Mouse (Mus musculus) intestine, postnatal 0 days (tissue): ENCODE measurements around the gene Pdpr. TPM values are rescaled to one million over a fixed set of nuclear protein-coding genes. Genes with fewer than 3 reads are reported as not detected.
A peak's percentile ranks its signal among the peaks of the same experiment; 100 is the strongest.
"Not testable (repeated sequence)": the region's sequence is repeated elsewhere in the genome, so short reads cannot be mapped to it uniquely, and the experiment has no call there.

ENCODE experiments used
- ATAC-seq: fragments of 200-750 bp; cut with Nextera tagmentation; 2 replicates; pipeline ENCODE4 v1.8.0; 2017; ENCODE audit warnings: mild to moderate bottlenecking, moderate TSS enrichment, moderate library complexity
- H3K27ac ChIP-seq: fragments of 300-500 bp; sonication (generic); 2 replicates; pipeline ENCODE4 v1.5.1; 2014; ENCODE audit warnings: mild to moderate bottlenecking, low read depth, low read length, moderate library complexity
- H3K27me3 ChIP-seq: fragments of 300-500 bp; sonication (generic); replicated peaks from 2 replicates; pipeline ENCODE4 v1.6.1; 2014; ENCODE audit warnings: low read length, mixed read lengths; ENCODE audit not compliant: control insufficient read depth, insufficient read depth
- H3K36me3 ChIP-seq: fragments of 300-500 bp; sonication (generic); 2 replicates; pipeline ENCODE4 v1.6.1; 2014; ENCODE audit warnings: mild to moderate bottlenecking, moderate library complexity; ENCODE audit not compliant: control insufficient read depth, insufficient read depth
- H3K4me1 ChIP-seq: fragments of 300-500 bp; sonication (generic); replicated peaks from 2 replicates; pipeline ENCODE4 v1.6.1; 2014; ENCODE audit warnings: antibody characterized with exemption, low read length, mixed read lengths; ENCODE audit not compliant: control insufficient read depth, insufficient read depth
- H3K4me2 ChIP-seq: fragments of 300-500 bp; sonication (generic); replicated peaks from 2 replicates; pipeline ENCODE4 v1.6.1; 2014; ENCODE audit warnings: low read depth, mild to moderate bottlenecking, moderate library complexity
- H3K4me3 ChIP-seq: fragments of 300-500 bp; sonication (generic); 2 replicates; pipeline ENCODE4 v1.5.1; 2014; ENCODE audit warnings: low read depth, low read length
- H3K9ac ChIP-seq: fragments of 300-500 bp; sonication (generic); 2 replicates; pipeline ENCODE4 v1.6.1; 2014; ENCODE audit warnings: mild to moderate bottlenecking, low read depth, low read length
- H3K9me3 ChIP-seq: fragments of 300-500 bp; sonication (generic); 2 replicates; pipeline ENCODE4 v1.6.1; 2016; ENCODE audit warnings: mixed run types; ENCODE audit not compliant: control insufficient read depth
- CTCF ChIP-seq: sonication (generic); IDR thresholded peaks from 2 replicates; pipeline ENCODE4 v1.5.1; 2016; ENCODE audit warnings: low read depth, mild to moderate bottlenecking, control low read depth, antibody characterized with exemption, moderate library complexity
- WGBS: fragments of 180-500 bp; shearing (Covaris S2); extraction: QIAGEN DNeasy Blood & Tissue Kit; methylation state at CpG from one replicate; pipeline ENCODE4 v1.1.7; 2014; 5-methylcytosine and 5-hydroxymethylcytosine counted together
- polyA plus RNA-seq: library from polyadenylated mRNA; unstranded; fragments of >200 nt; fragmentation: Nextera tagmentation; extraction: Ambion mirVana; gene quantifications from 2 replicates; pipeline ENCODE4 v1.2.1, GENCODE M21; 2015

Gene Pdpr
- polyA plus RNA-seq, 1 experiment from 2014 or later: 4.3 TPM

DNA sequence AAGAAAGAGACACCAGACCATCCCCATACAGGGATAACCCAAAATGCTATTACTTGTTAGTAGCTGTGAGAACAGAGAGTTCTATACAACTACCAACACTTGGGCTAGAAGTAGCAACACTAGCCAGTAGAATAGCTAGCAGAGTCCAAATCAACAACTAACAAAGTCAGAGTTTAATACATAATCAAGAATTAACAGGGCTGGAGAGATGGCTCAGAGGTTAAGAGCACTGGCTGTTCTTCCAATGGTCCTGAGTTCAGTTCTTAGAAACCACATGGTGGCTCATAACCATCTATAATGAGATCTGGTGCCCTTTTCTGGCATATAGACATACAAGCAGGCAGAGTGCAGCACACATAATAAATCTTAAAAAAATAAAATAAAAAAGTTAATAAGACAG is 48.1 kb downstream of the Pdpr start:
- Histone ChIP-seq H3K4me1 (no peaks in the 10 kb centered on the region), H3K4me2 (no peak overlapping the region), H3K4me3 (no peak overlapping the region), H3K27me3 (no peaks in the 10 kb centered on the region), H3K9ac (no peak overlapping the region), H3K9me3 (no peaks in the 10 kb centered on the region), H3K27ac (no peak overlapping the region), H3K36me3 (0 out of 2 replicates have a peak, but pooled peaks cover 2% of the 10 kb centered on the region)
- TF ChIP-seq CTCF: no peak
- no peak for ATAC-seq

DNA sequence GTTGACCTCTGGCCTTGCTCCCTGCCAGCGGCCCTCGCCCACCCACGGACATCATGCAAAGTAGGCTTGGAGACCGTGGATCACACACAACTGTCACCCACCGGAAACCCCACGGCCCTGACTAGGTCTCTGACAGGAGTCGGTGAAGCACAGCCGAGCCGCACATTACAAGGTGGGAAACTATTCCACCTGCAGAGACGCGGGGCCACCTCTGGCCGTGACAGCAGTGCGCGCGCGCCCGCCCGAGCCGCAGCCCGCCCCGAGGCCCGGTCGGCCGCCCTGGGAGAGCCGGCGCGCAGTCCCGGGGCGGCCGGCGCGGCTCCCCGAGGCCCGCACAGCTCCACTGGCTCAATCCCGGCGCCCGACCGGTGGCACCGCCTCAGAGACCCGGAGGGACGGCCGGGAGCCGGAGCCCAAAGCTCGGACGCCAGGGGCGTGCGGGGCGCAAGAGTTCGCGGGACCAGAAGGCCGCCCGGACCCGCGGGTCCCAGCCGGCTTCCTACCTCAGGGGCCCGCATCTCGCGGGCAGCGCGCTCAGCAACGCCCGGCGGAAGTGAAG is 50.5 kb downstream of the Pdpr start:
- H3K4me2 ChIP-seq: peak overlapping the region; percentile 92
- ATAC-seq: peak; percentile 68

DNA sequence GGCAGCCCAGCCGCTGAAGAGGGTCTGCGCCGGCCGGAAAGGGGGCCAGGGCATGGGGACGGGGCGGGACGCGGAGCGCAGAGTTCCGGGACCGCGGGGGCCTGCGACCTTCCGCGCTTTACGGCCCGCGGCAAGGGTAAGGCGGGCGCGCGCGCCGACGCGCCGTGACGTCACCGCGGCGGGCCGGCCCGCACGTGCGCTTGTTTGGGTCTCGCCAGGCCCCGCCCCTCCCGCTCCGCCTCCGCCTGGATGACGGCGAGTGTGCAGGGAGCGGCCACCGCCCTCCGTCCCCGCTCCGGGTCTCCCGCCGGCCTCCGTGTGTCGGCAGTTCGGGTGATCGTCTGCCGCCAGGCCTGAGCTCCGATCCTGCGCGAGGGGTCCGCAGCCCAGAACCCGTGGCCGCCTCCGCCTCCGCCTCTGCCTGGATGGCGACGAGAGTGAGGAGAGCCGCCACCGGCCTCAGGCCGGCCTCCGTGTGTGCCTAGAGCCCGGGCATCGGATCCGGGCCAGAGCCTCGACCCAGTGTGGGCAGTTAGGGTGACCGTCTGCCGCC is 51.1 kb downstream of the Pdpr start:
- not testable (repeated sequence) for H3K27me3 ChIP-seq, H3K36me3 ChIP-seq, H3K4me1 ChIP-seq, H3K27ac ChIP-seq, H3K9me3 ChIP-seq
- peak overlapping the region; percentile 67 for H3K4me3 ChIP-seq
- H3K4me2 ChIP-seq: peak overlapping the region; percentile 92
- under 1% methylated on average over 59 of the region's 74 CpGs for WGBS
- H3K9ac ChIP-seq: peak overlapping the region; percentile 68
- ATAC-seq: peak; percentile 94

More for the DNA sequence above, 50.5 kb downstream of the Pdpr start:
- H3K4me1 ChIP-seq, H3K27me3 ChIP-seq, H3K9me3 ChIP-seq, H3K36me3 ChIP-seq: not testable (repeated sequence)
- Histone ChIP-seq H3K4me3 (peak overlapping the region; percentile 67), H3K27ac (peak overlapping the region; percentile 21; the same call in 1 of the 2 replicates), H3K9ac (peak overlapping the region; percentile 65)
- under 1% methylated on average over 50 of the region's 63 CpGs for WGBS

DNA sequence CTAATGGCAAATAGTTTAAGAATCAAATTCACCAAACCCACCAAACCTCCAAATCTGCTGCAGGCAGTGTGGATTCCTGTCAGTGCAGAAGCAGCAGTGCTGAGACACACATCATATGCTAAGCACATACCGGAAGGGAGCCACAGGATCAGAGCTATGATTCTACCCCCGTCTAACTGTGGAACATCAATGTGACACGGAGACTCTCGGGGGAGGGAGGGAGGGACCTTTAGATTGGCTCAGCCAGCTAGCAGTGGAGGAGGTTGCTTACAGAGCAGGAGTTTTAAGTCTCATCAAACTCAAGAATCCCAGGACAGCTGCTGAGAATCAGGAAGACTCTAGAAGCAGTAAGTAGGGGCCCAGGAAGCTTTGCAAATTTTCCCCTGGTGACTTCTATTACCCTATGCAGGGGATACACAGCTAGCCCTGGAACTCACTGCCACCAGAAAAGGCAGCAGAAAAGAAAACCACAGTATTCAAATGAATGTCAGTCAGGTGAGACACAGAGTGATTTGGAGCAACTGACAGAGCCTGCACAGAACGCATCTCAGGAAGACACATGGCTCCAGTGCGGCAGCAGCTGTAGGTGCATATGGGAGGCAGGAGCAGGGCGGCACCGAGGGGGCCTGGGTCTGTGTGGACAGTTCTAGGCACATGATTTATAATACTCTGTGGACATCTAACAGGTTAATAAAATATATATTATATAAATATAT is 61.4 kb downstream of the Pdpr start:
- H3K4me2 ChIP-seq: no peak overlapping the region
- no peak overlapping the region for H3K9ac ChIP-seq
- 91% methylated on average over 8 of the region's 8 CpGs for WGBS
- peaks cover 78% of the 10 kb centered on the region for H3K36me3 ChIP-seq
- no peaks in the 10 kb centered on the region for H3K9me3 ChIP-seq
- H3K27ac ChIP-seq: peak overlapping the region; percentile 15; the same call in 1 of the 2 replicates
- no peak overlapping the region for H3K4me3 ChIP-seq
- H3K4me1 ChIP-seq: no peaks in the 10 kb centered on the region
- no peaks in the 10 kb centered on the region for H3K27me3 ChIP-seq
- no peak for TF ChIP-seq CTCF
- no peak for ATAC-seq

DNA sequence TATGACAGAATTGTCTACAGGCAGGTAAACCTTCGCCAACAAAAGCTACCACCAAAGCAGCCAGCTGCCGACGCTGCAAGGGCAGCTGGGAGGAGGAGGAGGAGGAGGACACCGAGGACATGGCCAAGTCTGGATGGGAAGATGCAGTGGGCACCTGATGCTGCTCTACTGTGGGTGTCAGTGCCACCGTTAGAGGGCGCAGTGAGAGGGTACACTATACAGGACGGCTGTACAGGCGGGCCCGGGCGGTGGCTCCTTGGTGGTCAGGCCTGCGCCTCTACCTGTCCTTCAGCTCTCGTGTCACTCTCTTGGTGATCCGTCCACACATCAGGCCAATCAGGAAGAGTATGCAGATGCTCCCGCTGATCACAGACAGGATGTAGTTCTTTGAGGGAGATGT is 63.2 kb downstream of the Pdpr start:
- 47% methylated on average over 14 of the region's 14 CpGs for WGBS
- Histone ChIP-seq H3K27me3 (no peaks in the 10 kb centered on the region), H3K9ac (no peak overlapping the region), H3K4me2 (no peak overlapping the region), H3K27ac (no peak overlapping the region), H3K4me3 (no peak overlapping the region), H3K4me1 (no peaks in the 10 kb centered on the region), H3K36me3 (peaks cover 93% of the 10 kb centered on the region), H3K9me3 (no peaks in the 10 kb centered on the region)
- TF ChIP-seq CTCF: peak; percentile 76
- peak; percentile 68; the same call in 1 of the 2 replicates for ATAC-seq

DNA sequence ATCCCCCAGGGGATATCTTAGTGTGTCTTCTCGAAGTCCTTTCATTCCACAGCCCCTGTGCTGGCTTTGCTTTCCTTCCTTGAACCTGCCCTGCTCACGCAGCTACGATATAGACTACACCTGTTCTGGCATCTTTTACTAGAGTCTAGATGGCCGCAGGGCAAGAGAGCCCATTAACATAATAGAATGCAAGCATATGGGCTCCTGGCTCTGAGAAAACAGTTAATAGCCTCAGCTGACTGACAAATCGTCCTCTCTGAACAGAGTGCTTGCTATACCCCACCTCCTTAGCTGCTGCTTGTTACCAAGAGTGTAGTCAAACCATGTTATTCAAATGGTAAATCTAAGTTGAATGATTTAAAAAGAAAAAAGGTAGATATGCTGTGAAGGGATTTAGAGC is 77.2 kb downstream of the Pdpr start:
- Histone ChIP-seq H3K4me1 (no peaks in the 10 kb centered on the region), H3K36me3 (peaks cover 89% of the 10 kb centered on the region), H3K9me3 (no peaks in the 10 kb centered on the region), H3K27me3 (no peaks in the 10 kb centered on the region), H3K4me2 (no peak overlapping the region), H3K27ac (no peak overlapping the region), H3K4me3 (no peak overlapping the region), H3K9ac (no peak overlapping the region)
- no peak for TF ChIP-seq CTCF
- no peak for ATAC-seq
- WGBS: 91% methylated on average over 5 of the region's 5 CpGs
